Mouse (Mus musculus) thymus, adult 2 months (tissue): ENCODE measurements around the gene Mpv17l. TPM values are rescaled to one million over a fixed set of nuclear protein-coding genes. Genes with fewer than 3 reads are reported as not detected.
"Not testable (repeated sequence)": the region's sequence is repeated elsewhere in the genome, so short reads cannot be mapped to it uniquely, and the experiment has no call there.

Experiments
- DNase-seq: peaks from one replicate; pipeline ENCODE4 v3.0.0; 2021
- H3K27ac ChIP-seq: fragments of 200-500 bp; 2 replicates; pipeline ENCODE4 v1.5.1; 2012; ENCODE audit warnings: low read length, control low read depth; ENCODE audit not compliant: control insufficient read depth, insufficient read depth
- H3K27me3 ChIP-seq: fragments of 200-500 bp; 2 replicates; pipeline ENCODE4 v1.6.1; 2012; ENCODE audit warnings: mild to moderate bottlenecking, low read length, moderate library complexity, mixed read lengths; ENCODE audit not compliant: control insufficient read depth, insufficient read depth
- H3K36me3 ChIP-seq: fragments of 200-500 bp; 2 replicates; pipeline ENCODE4 v1.6.1; 2012; ENCODE audit warnings: mild to moderate bottlenecking, low read length, moderate library complexity; ENCODE audit not compliant: control insufficient read depth, insufficient read depth
- H3K4me1 ChIP-seq: fragments of 200-500 bp; replicated peaks from 2 replicates; pipeline ENCODE4 v1.6.1; 2012; ENCODE audit warnings: low read length; ENCODE audit not compliant: control insufficient read depth, insufficient read depth
- H3K4me3 ChIP-seq: fragments of 200-500 bp; 2 replicates; pipeline ENCODE4 v1.5.1; 2012; ENCODE audit warnings: mild to moderate bottlenecking, low read length, control low read depth, moderate library complexity; ENCODE audit not compliant: control insufficient read depth, insufficient read depth
- CTCF ChIP-seq: fragments of 200-500 bp; IDR thresholded peaks from 2 replicates; pipeline ENCODE4 v1.5.1; 2012; ENCODE audit warnings: mild to moderate bottlenecking, control low read depth, low read length, moderate library complexity, borderline replicate concordance; ENCODE audit not compliant: control insufficient read depth, poor library complexity, insufficient read depth; ENCODE audit errors: extremely low read depth
- POLR2A ChIP-seq: fragments of 200-500 bp; IDR thresholded peaks from 2 replicates; pipeline ENCODE4 v1.6.1; 2012; ENCODE audit warnings: mild to moderate bottlenecking, low read length, control low read depth, moderate library complexity; ENCODE audit not compliant: control insufficient read depth, poor library complexity, insufficient read depth; ENCODE audit errors: extremely low read depth
- WGBS: fragments of 180-500 bp; shearing (Covaris S2); methylation state at CpG from one replicate; pipeline ENCODE4 v1.1.7; 2018; 5-methylcytosine and 5-hydroxymethylcytosine counted together
- polyA plus RNA-seq: library from polyadenylated mRNA; depleted of rRNA; stranded (reverse); fragments of >200 nt; gene quantifications from 2 replicates; pipeline ENCODE4 v1.2.3, GENCODE M21; 2012

Gene Mpv17l
- polyA plus RNA-seq, 1 experiment, result 1.4 TPM

DNA sequence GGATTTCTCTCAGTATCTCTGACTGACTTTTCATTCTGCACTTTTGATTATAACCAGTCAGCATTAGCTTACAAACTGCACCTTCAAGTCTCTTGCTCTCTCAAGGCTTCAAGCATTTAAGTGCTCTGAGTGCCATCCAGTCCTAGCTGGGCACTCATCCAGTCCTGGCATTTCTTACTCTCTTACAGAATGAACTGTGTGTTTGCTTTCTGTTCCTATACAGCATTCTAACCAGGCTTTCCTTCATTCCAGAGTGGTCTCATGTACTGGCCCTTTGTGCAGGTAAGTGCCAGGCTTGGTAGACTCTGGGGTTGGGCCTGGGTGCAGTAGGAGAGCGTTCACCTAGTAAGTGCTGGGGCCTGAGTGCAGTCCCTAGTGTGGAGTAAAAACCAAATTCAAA lies 43.3 kb downstream of the Mpv17l start:
- WGBS, result 97% methylated on average over 1 of the region's 1 CpGs
- no peak for DNase-seq
- no peak overlapping the region for H3K4me3 ChIP-seq
- TF ChIP-seq CTCF (no peak), POLR2A (no peak)
- H3K27ac ChIP-seq, result no peak overlapping the region
- no peaks in the 10 kb centered on the region for H3K27me3 ChIP-seq
- H3K36me3 ChIP-seq, result no peaks in the 10 kb centered on the region
- no peaks in the 10 kb centered on the region for H3K4me1 ChIP-seq

DNA sequence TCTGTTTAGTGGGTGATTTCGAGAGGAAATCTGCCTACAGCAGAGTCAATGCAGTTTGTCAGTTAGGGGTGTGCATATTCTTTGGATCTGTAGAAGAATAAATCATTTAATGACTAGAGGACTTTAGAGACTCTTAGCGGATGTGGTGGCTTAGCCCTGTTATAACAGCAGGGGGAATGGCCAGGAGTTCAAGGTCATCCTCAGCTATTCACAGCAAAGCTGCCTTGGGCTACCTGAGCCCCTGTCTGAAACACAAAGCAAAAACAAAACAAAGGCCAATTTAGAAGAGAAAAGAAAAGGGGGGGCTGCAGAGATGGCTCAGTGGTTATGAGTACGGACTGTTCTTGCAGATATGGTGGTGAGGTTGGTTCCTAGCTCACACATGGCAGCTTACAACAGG lies 48.3 kb downstream of the Mpv17l start:
- no peak for TF ChIP-seq CTCF
- no peak for TF ChIP-seq POLR2A
- no peak overlapping the region for H3K27ac ChIP-seq
- no peaks in the 10 kb centered on the region for H3K4me1 ChIP-seq
- no peak for DNase-seq
- 90% methylated on average over 3 of the region's 3 CpGs for WGBS
- H3K4me3 ChIP-seq, result no peak overlapping the region
- no peaks in the 10 kb centered on the region for H3K36me3 ChIP-seq
- no peaks in the 10 kb centered on the region for H3K27me3 ChIP-seq

DNA sequence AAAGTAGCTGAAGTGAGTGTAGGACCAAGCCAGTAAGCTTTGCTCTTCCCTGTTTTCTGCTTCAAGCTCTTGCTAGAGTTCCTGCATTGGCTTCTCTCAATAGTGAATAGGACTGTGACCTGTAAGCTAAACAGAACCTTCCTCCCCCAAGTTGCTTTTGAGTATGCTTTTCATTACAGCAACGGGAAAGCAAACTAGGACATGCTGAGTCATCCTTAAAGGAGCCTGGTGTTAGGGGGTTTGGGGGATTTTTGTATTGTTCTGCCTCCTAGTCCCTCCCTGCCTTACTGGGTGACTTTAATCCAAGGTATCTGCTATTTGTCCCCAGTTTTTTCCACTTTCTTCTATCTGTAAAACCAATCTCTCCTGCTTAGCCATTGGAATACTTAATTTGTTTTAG lies 59.1 kb downstream of the Mpv17l start:
- Histone ChIP-seq H3K27me3 (no peaks in the 10 kb centered on the region), H3K27ac (no peak overlapping the region), H3K36me3 (no peaks in the 10 kb centered on the region), H3K4me3 (no peak overlapping the region), H3K4me1 (no peaks in the 10 kb centered on the region)
- 20% methylated on average over 1 of the region's 1 CpGs for WGBS
- no peak for DNase-seq
- TF ChIP-seq CTCF, result no peak

DNA sequence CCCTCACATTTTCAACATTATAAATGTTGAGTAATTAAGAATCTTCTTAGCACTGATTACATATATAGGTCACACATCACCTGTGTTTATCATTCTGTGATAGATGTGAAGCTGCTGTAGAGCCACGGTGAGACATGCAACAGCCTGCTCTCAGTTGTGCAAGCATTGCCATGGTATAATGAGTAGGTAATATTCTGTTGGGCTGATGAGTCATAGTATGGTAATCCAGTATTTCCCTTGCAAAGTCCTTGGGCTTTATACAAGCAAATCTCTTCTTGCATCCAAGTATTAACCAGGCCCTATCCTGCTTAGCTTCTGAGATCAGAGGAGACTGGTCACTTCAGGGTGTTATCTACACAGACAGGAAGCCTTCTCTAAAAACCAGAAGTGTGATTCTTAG lies 66.1 kb downstream of the Mpv17l start:
- Histone ChIP-seq H3K4me3 (no peak overlapping the region), H3K36me3 (no peaks in the 10 kb centered on the region), H3K27ac (no peak overlapping the region), H3K27me3 (no peaks in the 10 kb centered on the region), H3K4me1 (no peaks in the 10 kb centered on the region)
- TF ChIP-seq CTCF, result no peak
- no peak for TF ChIP-seq POLR2A
- WGBS, result 89% methylated on average over 1 of the region's 1 CpGs
- DNase-seq, result no peak

DNA sequence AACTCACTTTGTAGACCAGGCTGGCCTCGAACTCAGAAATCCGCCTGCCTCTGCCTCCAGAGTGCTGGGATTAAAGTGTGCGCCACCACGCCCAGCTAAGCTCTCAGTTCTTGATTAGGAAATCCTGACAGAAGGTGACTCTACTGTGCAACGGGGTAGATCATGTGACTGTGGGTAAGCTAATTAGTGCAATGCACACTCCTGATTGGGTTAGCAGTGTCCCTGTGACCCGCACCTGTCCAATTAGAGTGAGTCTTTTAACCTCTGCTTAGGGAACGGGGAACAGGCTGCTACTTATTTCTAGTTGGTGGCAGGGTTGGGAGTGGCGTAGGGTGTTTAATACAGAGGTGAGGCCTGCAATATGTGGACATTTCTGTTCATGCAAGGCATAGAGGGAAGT lies 69.1 kb downstream of the Mpv17l start:
- TF ChIP-seq POLR2A (no peak), CTCF (no peak)
- H3K4me1 ChIP-seq, result no peaks in the 10 kb centered on the region
- H3K36me3 ChIP-seq, result no peaks in the 10 kb centered on the region
- no peaks in the 10 kb centered on the region for H3K27me3 ChIP-seq
- H3K27ac ChIP-seq, result no peak overlapping the region
- DNase-seq, result no peak
- 94% methylated on average over 8 of the region's 8 CpGs for whole genome bisulfite sequencing
- no peak overlapping the region for H3K4me3 ChIP-seq

DNA sequence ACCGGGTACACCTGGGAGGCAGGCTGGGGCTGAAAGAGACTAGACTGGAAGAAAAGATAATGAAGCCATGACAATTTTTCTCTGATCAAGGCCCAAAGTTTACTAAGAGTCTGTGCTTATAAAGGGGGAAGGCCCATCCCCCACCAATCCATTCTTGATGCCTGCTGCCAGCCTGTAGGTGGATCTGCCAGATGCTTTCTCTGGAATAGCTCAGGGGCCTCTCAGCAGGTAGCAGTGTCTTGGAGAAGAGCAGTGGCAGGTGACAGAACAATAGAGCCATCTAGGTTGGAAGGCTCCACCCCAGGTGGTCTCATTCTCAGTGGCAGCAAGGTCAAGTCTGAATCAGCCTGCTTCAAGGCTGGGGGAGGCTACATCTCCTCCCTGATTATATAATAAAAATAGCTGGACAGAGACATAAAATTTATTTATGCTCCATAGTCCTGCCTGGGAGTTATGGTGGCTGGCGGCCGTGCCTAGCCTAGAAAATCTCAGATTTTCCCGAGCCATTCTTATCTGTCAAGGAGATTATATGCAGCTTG lies 73.5 kb downstream of the Mpv17l start:
- not testable (repeated sequence) for H3K27ac ChIP-seq, H3K27me3 ChIP-seq, DNase-seq, H3K36me3 ChIP-seq, H3K4me1 ChIP-seq, H3K4me3 ChIP-seq
- WGBS, result 94% methylated on average over 4 of the region's 4 CpGs

DNA sequence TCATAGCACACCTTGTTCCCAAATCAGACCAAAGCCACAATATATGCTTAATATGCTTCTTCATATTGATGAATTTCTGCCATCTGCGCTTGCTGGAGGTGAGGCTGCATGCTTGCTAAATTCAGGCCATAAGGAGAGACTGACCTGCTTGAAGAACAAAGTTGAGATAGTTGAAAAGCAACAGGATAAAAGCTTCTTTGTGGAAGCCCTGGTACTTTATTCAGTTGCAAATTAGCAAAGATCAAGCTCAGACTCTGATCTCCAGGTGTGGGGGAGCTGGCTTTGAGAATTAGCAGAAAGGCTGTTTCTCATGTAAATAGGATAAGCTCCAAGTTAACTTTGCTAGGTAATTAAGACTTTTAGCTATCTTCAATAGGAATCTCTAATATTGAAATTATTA lies 74.1 kb downstream of the Mpv17l start:
- not testable (repeated sequence) for H3K4me3 ChIP-seq, H3K36me3 ChIP-seq, DNase-seq, H3K4me1 ChIP-seq, H3K27ac ChIP-seq, H3K27me3 ChIP-seq
- 96% methylated on average over 1 of the region's 1 CpGs for WGBS

DNA sequence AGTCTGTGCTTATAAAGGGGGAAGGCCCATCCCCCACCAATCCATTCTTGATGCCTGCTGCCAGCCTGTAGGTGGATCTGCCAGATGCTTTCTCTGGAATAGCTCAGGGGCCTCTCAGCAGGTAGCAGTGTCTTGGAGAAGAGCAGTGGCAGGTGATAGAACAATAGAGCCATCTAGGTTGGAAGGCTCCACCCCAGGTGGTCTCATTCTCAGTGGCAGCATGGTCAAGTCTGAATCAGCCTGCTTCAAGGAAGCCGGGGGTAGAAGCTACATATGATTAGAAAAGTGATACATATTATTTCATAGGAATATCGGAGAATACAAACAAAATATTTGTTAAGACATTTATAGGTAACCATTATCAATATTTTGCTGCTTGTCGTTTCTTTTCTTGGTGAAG lies 78.8 kb downstream of the Mpv17l start:
- 96% methylated on average over 3 of the region's 3 CpGs for WGBS
- H3K27me3 ChIP-seq, H3K4me1 ChIP-seq, H3K36me3 ChIP-seq, H3K4me3 ChIP-seq, DNase-seq, H3K27ac ChIP-seq: not testable (repeated sequence)
